Mouse (Mus musculus) lung, postnatal 25 days (tissue): Measurements from ENCODE around the gene Cntrob.

Experiments used
- DNase-seq: peaks from one replicate; pipeline ENCODE4 v3.0.0; 2022; ENCODE audit warnings: low spot score

The Cntrob gene

DNA sequence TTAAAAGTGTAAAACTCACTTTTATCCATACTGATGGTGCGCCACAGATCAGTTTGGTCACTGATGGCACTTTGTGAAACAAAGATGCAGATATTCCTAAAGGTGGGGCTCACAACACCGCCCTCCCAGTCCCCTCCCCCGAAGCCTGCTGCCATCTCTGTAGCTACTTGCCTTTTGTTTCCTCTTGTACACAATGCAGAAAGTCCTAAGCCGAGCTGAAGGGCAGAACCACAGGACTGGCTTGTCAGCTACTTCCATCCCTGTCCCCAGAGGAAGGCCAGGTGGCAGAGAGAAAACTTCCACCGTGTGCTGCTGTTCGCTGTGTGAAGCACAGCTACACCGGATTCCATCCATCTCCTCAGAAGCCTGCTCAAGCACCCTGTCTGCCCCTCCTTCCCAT lies 25.3 kb downstream of the Cntrob start:
- no peak for DNase-seq

DNA sequence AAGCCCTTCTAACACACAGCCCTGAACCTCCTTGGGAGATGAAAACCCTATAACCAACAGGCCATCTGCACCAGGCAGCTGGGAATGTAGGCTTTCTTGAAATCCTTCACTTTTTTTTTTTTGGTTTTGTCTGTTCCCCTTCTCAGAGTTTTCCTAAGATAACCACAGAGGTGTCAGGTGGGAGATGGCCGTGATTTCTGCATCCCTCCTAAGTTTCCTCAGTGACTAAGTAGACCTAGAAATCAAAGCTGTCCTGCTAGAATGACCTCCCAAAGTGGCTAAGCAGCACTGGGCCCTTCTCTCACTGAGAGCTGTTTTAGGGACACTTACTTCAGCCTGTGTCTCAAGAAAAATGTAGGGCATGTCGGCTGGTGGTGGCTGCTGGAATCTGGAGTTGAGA lies 25.8 kb downstream of the Cntrob start:
- no peak for DNase-seq

DNA sequence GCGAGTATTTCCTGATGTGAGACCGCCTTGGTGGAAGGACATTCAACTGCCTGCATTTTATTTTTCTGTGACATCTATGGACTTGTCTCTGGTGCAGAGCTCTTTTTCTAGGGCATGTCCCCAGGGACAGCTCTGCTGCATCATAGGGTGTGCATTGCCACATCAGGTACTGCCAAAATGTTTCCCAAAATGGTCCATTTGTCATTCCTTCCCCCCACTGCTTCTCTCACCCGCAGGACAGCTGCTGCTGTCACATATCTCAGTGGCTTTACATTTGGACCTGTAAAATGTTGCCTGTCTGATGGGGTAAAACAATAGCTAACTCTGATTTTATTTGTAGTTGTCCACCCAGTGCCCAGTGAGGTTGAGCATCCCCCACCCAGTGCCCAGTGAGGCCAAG lies 28.3 kb downstream of the Cntrob start:
- no peak for DNase-seq

DNA sequence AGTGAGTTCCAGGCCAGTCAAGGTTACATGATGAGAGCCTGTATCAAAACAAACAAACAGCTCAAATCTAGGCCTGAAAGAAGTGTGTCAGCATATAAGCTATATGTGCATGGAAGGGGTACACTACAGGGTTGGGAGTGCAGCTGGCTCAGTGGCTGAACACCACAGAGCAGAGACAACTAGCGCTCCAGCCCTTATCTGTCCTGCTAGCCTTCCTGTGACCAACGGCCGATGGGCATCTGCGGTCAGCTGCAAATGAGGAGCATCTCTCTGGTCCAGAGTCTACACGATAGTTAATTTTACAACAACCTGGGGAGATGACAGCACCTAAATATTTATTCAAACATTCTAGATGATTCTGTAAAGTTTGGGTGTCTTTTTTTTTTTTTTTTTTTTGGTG lies 32.5 kb downstream of the Cntrob start:
- no peak for DNase-seq

DNA sequence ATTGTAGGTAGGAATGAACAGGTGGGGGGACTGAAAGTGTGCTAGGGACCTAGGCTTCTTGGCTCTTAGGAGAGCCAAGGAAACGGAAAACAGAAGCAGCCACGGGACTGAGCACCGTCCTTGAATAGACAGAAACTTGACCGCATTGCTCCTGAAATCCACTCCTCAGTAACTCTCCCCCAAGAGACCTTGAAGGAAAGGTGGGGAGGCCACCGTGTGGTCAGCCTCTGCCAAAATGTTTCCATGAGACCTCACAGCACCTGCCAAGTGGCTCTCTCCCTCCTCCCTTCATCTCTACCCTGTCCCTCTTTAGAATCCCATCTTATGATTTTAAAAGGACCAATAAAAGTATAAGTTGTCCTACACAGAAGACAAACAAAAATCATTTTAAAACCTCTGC lies 46.3 kb downstream of the Cntrob start:
- DNase-seq = no peak

DNA sequence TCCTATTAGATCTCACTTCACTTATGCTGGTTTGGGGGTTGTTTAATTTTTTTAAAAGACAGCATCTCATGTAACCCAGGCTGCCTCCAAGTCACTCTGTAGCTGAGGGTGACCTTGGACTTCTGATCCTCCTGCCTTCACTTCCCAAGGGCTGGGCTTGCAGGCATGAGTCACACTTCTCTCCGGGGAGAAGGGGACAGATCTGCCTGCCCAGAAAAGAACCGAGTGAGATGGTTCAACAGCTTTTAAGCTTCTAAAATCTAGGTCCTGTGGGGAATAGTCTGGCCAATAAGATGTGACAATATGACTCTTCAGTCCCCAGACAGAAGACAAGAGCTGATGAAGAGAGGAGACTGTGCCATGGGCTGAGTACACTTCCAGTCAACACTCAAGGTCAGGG lies 47.5 kb downstream of the Cntrob start:
- no peak for DNase-seq

DNA sequence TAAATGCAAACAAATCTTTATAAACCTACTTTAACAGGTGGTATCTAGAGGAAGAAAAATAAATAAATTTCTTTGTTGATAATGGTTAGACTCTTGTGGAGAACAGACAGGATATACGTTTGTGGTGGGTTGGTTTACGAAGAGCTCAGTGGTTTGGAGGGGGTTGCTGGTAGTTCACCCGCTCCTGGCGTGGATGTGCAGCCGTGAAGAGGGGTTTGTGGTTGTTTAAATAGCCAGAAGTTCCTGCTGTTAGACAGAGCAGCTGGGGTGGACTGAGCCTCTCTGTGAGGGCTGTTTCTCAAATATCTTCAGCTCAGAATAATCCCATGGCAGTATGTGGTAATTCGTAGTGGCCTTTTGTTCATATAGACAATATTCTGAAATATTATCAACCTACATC lies 47.9 kb downstream of the Cntrob start:
- no peak for DNase-seq

DNA sequence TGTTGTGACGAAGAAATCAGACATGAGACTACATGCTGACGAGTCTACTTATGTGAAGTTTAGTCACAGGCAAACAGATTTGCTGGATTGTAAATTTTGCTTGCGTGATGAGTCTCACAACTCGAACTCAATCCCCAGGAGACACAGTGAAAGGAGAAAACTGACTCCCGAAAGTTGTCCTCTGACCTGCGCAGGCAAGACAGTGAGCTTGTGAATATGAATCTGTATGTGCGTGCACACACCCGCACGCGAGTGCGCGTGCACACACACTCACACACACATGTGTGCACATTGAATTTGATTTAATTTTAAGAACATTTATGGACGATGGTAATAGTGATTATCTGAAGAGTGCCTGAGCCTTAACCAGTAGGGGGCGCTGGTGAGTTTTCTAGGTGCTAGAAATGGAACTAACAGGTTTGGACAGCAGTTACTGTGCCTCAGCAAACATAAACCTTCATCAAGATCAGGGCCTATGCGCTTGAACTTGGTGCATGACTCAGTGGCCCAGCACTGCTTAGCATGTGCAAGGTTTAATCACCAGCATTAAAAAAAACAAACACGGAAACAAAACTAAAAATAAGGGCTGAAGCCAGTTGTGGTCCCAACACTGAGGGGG lies 51.3 kb downstream of the Cntrob start:
- DNase-seq = peak; percentile 75

DNA sequence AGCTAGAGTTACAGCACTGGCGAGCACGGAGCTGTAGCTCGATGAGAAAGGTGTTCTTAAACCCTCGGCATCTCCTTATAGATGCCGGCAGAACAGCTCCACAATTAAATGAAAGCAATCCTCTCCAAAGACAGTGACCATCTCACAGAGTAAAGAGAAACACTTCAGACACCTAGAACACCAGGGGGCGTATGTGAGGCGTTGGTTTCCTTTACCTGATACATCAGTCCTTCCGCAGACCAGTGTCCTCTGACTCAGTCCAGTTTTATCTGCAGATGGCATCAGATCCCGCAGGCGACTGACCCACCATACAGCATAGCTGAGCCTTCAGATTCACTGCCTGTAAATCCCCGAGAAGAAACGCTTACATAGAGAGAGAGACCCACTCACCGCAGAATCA lies 54.0 kb downstream of the Cntrob start:
- DNase-seq = peak; percentile 69

DNA sequence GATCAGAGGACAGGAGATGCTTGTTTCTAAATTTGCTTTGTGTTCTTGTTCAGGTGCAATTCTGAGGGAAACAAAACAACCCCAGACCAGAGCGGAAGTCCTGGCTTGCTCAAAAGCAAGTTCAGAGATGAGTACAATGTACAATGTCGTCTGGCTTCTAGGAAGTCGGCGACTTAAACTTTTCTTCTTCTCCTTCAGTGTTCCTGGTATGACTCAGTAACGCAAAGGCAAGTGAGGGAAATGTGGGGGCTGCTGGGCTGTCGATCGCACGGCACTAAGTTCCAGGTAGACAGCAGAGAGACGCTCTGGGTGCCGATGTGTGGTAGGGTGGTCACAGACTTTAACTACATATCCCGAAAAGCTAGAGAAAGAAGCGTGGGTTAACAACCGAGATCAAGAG lies 55.5 kb downstream of the Cntrob start:
- DNase-seq = no peak

DNA sequence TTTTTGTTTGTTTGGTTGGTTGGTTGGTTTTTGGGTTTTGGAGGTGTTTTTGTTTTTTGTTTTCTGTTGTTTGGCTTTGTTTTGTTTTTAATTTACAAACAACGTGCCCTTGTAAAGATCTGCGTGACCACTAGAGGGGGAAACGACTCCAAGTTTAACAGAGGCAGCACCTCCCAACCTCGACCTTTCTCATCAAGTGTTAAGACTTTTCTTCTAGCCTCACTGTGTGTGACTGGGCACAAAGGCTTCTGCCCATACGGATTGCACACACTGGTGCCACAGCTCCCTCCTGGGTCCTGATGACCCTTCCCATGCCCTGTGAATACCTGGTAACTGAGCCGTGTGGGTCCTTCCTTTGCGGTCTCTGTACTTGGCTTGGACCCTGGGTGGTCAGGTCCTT lies 56.2 kb downstream of the Cntrob start:
- no peak for DNase-seq

DNA sequence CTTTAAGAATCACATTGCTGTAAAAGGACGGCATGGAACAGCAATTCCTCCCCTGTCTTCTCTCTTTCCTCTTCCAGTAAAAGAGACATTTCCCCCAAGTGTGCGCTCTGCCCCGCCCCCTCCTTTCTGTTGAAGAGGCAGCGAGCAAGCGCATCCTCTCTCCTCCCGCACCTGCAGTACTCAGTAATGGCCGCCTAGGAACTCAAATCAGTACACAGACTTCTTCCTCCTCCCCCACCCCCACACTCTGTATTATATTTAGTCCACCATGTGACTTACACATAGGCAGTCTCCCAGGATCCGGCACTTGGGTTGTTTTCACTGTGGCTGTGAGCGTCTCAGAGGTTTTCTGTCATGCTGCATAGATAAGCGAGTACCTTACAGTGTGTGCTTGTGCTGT lies 57.3 kb downstream of the Cntrob start:
- no peak for DNase-seq

DNA sequence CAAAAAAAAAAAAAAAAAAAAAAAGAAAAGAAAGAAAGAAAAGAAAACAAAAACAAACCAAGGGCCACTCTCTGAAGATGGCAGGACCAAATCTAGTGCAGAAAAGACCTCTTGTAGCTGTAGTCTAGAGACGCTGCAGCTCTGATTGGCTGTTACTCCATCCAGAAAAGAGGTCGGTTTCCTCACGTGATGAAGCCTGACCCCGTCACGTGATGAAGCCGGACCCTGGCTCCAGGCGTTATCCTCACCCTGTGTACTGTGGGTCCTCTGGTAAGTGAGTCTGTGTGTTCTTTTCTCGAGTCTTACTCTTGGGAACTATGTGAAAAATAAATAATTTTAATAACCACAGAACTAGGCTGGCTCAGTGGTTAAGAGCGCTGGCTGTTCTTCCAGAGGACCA lies 58.2 kb downstream of the Cntrob start:
- no peak for DNase-seq

DNA sequence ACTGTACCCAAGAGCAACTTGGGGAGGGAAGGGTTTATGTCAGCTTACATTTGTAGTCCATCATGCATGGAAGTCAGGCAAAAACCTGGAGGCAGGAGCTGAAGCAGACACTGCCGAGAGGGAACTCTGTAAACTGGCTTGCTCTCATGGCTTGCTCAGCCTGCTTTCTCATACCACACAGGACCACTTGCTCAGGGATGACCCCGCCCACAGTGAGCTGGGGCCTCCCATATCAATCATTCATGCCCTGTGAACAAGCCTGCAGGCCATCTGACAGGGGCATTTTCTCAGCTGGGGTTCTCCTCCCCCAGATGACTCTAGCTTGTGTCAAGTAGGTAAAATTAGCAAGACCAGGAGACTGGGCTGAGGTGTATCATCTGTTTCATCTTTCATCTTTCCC lies 59.3 kb downstream of the Cntrob start:
- DNase-seq = no peak

DNA sequence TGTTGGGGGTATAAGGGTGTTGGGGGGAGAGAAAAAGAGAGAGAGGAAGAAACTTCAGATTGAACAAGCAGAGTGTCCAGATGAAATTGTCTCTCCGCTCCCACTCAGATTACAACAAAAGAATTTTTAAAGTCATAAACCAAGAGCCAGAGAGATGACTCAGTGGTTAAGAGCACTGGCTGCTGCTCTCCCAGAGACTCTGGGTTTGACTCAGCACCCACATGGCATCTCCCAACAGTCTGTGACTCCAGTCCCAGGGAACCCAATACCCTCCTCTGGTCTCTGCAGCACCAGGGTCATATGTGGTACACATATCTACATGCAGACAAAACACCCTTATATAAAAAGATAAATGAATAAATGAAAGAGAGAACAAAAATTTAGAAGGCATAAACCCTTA lies 63.5 kb downstream of the Cntrob start:
- DNase-seq = no peak

DNA sequence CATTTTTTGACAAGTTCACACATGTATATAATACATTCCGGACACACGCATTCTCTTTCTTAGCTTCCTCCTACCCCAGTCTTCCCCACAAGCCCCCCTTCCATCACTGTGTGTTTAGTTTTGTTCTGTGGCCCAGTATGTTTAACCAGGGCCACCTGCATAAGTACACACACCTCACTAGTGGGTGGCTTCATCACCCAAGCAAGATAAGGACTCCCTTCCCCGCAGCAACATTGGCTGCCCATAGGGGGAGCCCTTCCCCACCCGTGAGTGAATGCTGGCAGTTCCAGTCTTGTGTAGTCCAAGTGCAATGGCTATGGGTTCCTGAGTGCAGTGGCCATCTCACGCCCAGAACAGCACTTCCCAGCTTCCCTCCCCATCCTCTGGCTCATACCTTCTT lies 65.3 kb downstream of the Cntrob start:
- DNase-seq = peak; percentile 37

DNA sequence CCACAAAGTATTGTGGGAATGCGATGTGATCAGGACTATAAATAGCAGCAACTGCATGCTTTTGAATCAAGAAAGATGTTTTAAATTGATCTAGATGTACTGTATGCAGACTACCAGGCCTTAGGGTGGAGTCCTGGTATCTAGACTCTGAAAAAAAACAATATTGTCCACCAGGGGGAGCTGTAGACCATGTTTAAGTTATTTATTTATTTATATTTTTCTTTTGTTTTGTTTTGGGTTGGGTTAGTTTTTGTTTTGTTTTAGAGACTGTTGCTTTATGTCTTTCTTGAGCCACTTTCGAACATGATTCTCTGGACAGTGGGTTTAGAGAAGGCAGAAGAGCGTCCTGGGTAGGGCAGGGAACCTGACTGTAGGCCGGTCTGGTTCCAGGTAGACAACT lies 65.8 kb downstream of the Cntrob start:
- peak; percentile 39 for DNase-seq

DNA sequence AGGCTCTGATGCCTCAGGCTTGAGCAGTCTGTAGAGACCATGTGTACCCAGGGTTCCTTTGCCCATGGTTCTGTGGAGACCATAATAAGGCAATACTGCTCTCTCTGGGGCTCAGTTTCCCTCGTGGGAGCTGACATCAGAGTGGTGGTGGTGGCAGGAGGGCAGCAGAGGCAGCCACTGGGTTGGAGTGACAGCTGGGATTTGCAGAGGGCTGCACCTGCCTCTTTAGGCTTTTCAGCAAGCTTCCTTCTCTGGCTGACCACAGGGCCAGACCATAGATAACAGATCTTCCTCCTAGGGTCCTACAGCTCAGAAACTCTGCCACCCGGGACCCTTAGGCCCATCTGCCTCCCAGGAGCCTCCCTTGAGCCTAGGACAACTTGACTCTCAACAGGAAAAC lies 66.5 kb downstream of the Cntrob start:
- DNase-seq = no peak

DNA sequence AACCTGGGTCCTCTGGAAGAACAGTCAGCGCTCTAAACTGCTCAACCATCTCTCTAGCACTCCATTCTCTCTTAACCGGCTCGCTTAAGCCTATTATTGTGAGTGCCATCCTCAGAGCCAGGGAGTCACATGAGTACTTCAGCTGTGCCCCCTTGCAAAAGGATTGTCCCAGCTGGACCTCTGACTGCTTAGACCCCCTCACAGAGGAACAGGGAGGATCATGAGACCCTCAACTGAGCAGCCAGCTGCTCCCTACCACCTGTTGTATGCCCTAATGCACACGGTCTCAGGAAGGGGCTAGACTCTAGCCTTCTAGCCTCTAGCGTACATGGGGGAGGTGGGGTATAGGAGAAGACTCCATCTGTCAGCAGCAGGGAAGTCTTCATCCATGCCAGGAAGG lies 68.8 kb downstream of the Cntrob start:
- no peak for DNase-seq

DNA sequence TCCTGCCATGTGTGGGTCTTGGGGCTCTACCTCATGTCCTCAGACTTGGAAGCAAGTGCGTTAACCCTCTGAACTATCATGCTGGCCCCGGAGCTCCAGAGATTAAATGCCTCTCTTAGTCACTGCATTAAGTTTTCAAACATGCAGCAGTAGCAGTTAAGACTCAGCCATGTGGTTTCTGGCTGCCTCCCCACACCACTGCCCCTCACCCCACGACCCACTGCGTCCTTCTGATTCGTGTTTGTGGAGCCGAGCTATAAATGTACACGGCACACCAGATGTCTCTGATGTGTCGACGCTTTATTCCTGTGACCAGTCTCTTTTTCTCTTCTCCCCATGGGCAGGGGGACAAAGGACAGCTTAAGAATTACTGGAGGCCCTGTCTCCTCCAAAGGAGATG lies 70.4 kb downstream of the Cntrob start:
- DNase-seq = no peak

DNA sequence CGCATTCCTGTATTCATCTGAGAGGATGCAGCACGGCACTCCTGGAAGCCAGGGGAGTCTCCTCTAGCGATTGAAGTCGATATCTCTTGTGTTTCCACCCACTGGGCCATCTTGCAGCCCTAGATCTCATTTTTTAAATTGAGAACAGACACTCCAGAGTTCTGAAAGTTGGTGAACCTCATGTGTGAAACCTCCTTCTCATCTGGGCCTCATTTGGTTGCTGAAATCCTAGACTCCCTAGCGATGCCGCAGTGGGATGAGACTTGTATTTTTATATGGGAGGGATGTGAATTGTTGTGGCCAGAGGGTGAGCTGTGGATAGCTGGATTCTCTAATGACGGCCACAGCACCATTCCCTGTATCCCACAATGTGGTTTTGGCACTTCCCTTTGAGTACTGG lies 71.6 kb downstream of the Cntrob start:
- no peak for DNase-seq

DNA sequence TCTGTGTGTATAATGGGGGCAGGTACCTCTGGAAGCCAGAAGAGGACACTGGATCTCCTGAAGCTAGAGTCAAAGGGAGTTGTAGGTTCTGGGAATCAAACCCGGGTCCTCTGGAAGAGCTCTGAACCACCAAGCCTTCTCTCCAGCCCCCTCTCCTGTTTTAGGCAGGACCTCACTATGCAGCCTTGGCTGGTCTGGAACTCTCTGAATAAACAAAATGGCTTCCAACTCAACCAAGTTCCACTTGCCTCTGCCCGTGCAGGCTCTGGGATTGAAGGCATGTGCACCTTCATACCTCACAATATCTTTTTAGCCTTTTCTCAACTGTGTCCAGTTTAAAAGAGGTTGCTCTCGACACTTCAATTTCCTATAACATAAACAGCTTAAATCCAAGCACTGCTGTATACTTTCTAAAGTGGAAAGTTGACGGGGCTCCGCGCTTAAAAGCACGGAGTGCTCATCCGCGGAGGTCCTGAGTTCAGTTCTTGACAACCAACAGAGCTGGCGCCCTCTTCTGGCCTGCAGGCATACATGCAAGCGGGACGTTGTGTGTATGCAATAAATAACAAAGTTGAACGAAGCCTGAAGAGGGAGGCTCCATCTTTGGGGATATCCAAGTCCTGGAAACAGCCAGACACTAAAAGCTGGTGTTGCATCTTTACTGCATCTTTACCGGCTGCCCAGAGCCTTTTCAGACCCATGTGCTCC lies 72.3 kb downstream of the Cntrob start:
- DNase-seq = no peak

DNA sequence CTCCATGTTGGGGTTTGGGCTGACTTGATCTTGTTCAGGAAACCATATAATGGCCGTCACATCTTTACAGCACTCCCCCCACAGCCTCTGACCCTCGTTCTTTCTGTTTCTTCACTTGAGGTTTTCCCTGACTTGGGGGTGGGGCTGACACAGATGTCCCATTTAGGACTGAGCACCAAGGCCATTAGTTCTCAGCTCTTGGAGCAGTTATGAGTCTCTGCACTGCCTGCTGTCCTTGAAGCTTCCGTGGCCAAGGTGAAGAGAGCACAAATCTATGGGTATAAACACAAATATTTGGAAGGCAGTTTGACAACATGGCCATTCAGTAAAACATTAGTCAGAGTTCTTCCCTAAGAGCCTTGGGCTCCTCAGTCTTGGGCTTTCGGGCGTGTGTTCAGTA lies 73.5 kb downstream of the Cntrob start:
- DNase-seq = no peak
